Mouse (Mus musculus): ENCODE data around the gene Cubn. TPM values are rescaled to one million over a fixed set of nuclear protein-coding genes. Genes with fewer than 3 reads are reported as not detected.
A peak's percentile ranks its signal among the peaks of the same experiment; 100 is the strongest.

Gene Cubn
- polyA plus RNA-seq, 1 experiment from 2014 or later = 1.3 TPM

DNA sequence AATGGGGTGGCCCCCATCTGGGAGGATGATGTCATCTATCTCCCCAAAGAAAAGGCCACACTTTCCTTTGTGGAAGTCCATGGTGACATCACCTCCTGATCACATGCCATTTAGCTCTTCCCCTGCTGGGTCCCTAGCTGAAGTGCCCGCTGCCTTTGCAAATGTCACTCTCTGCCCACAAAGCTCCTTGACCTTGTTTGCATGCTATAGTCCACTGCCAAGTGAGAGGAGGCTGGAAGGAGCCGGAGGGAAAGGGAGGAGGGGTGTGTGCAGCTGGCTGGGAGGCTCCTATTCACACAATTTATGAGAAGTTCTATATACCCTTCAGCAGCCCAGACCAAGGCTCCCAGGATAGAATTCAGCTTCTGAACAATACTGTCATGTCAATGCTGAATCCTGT is 92.7 kb downstream of the Cubn start:
- Histone ChIP-seq H3K9me3 (no peaks in the 10 kb centered on the region), H3K9ac (no peak overlapping the region), H3K4me1 (peaks cover 8% of the 10 kb centered on the region; the same call in 1 of the 2 replicates), H3K36me3 (no peaks in the 10 kb centered on the region), H3K27me3 (replicated peaks) (no peaks in the 10 kb centered on the region), H3K4me3 (replicated peaks) (no peak overlapping the region), H3K4me2 (no peak overlapping the region), H3K27ac (peak overlapping the region; percentile 0; the same call in 1 of the 2 replicates)
- 14% methylated on average over 2 of the region's 2 CpGs for WGBS
- ATAC-seq (ENCODE audit: insufficient read depth, low FRiP score, low read depth) = no peak; the same call in 1 of the 2 replicates

DNA sequence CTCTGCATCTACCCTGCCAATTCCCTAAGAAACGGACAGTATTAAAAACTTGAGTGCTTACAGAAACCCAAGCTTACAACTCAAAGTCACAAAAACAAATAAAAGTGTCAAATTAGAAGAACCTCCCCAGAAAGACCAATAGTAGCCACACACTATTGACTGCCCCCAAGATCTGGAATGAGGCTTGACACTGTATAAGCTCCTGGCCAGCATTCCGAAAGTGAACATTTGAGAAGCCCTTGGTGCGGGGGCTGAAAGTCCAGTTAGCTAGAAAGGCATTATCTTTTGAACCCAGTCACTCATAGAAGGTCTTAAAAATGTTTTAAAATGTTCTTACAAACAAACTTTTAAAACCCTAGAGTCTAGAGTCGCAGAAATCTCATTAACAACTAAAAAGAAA is 93.1 kb downstream of the Cubn start:
- H3K4me2 ChIP-seq = no peak overlapping the region
- H3K9me3 ChIP-seq = no peaks in the 10 kb centered on the region
- no peak overlapping the region for H3K9ac ChIP-seq
- H3K4me3 ChIP-seq (replicated peaks) = no peak overlapping the region
- no peak overlapping the region for H3K27ac ChIP-seq
- no peak for ATAC-seq (ENCODE audit: insufficient read depth, low FRiP score, low read depth)
- H3K4me1 ChIP-seq = peaks cover 8% of the 10 kb centered on the region; the same call in 1 of the 2 replicates
- 56% methylated on average over 4 of the region's 4 CpGs for WGBS
- no peaks in the 10 kb centered on the region for H3K36me3 ChIP-seq
- no peaks in the 10 kb centered on the region for H3K27me3 ChIP-seq (replicated peaks)

DNA sequence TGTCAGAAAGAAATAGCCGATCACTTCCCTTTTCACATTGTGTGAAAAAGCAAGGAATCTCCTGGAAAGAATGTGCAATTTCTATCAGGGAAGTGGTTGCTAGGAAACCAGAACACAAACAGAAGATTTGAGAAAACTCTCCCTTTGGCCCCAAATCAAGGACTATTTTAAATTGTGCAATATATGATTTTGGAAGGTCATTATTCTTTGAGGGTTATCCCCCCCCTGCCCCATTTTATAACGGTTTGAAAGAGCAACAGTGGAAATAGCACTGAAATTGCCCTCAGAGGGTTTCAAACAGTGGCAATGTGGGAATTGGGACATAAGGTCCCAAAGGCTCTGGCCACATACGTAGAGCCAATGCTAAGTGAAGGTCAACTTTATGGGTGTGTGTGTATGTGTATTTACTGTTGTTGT is 95.5 kb downstream of the Cubn start:
- H3K36me3 ChIP-seq = no peaks in the 10 kb centered on the region
- H3K4me2 ChIP-seq = no peak overlapping the region
- no peaks in the 10 kb centered on the region for H3K9me3 ChIP-seq
- no peak overlapping the region for H3K27ac ChIP-seq
- H3K9ac ChIP-seq = no peak overlapping the region
- H3K4me3 ChIP-seq (replicated peaks) = no peak overlapping the region
- no peak for ATAC-seq (ENCODE audit: insufficient read depth, low FRiP score, low read depth)
- 27% methylated on average over 3 of the region's 3 CpGs for WGBS
- H3K27me3 ChIP-seq (replicated peaks) = no peaks in the 10 kb centered on the region
- peaks cover 8% of the 10 kb centered on the region; the same call in 1 of the 2 replicates for H3K4me1 ChIP-seq

DNA sequence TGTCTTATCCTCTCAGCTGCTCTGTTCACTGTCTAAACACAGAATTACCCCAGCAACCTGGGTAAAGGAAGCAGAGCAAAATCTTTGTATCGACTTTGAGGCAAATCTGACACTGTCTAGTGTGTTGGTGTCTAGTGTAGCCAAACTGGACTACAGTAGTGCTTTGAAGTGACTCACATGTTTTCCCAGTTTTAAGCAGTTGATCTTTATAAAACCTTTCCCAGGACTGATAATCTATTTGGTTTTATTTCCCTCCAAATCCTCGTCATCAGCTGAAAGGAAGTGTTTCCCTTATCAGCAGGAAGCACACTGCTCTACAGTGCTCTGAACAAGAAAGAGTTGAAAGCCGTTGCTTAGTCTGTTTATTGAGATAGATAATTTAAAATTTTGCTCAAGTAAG is 100.6 kb downstream of the Cubn start:
- H3K27ac ChIP-seq = no peak overlapping the region
- no peaks in the 10 kb centered on the region for H3K9me3 ChIP-seq
- no peak overlapping the region for H3K4me2 ChIP-seq
- no peak for ATAC-seq (ENCODE audit: insufficient read depth, low FRiP score, low read depth)
- H3K27me3 ChIP-seq (replicated peaks) = no peaks in the 10 kb centered on the region
- no peak overlapping the region for H3K4me3 ChIP-seq (replicated peaks)
- no peaks in the 10 kb centered on the region for H3K36me3 ChIP-seq
- no peaks in the 10 kb centered on the region; the same call in 1 of the 2 replicates for H3K4me1 ChIP-seq
- 28% methylated on average over 3 of the region's 3 CpGs for WGBS
- no peak overlapping the region for H3K9ac ChIP-seq

DNA sequence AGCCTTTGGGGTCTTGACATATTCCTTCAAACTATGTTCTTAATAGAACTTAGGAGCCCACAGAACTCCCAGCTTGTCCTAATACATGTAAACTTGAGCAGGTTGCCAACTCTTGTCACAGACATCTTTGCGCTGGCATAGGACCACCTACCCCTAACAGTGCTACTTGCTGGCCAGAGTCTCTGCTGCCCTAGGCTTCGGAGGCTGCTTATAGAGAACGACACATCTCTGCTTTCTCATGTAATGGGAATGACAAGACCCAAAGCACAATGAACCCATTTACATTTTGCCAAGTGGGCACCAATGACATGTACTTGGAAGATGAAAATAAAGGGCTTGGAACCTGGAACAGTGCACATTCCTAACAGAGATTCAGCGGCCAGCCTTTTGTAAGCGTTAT is 105.0 kb downstream of the Cubn start:
- ATAC-seq (ENCODE audit: insufficient read depth, low FRiP score, low read depth) = no peak
- H3K27ac ChIP-seq = no peak overlapping the region
- WGBS = 92% methylated on average over 5 of the region's 5 CpGs

DNA sequence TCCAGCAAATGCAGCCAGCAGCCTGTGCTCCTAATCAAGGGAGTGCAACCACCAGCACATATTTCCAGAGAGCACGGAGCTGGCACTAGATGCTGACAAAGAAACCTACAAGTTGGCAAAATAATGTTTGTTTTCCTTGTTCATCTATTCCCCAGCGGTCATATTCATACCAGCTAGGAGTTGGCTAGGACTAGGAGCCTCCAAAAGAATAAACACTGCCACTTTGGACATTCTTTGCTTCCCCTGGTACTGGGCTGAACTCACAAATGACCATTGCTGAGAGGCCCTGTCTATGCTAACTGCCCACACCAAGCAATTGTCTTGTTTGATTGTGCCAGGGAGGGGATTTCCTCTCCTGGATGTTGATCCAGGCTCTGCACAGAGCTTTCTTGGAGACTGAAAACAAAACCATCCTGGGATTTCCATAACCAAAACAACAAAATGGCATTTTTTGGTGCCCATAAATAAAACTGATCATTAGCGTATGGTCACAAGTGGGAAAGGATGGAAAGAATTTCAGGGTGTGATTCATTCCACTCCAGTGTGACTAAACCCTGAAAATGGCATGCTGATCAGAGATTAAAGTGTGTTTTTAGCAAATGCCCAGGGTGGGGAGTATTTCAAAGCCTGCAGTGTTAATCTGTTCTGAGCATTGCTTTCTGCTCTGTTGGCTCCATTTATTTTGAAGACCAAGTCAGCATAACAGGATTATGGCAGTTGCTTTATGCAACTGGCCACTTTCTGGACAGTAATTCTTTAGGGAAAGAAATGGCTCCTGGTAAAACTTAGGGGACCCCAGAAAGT is 105.9 kb downstream of the Cubn start:
- H3K4me2 ChIP-seq = no peak overlapping the region
- no peaks in the 10 kb centered on the region for H3K27me3 ChIP-seq (replicated peaks)
- H3K9me3 ChIP-seq = no peaks in the 10 kb centered on the region
- 49% methylated on average over 3 of the region's 3 CpGs for WGBS
- peak overlapping the region; percentile 68 for H3K27ac ChIP-seq
- H3K36me3 ChIP-seq = no peaks in the 10 kb centered on the region
- H3K4me1 ChIP-seq = peaks cover 7% of the 10 kb centered on the region; the same call in 1 of the 2 replicates
- H3K9ac ChIP-seq = no peak overlapping the region
- ATAC-seq (ENCODE audit: insufficient read depth, low FRiP score, low read depth) = 0 out of 2 replicates have a peak, but pooled peaks have one; percentile 38
- no peak overlapping the region for H3K4me3 ChIP-seq (replicated peaks)

More for the DNA sequence above, 105.0 kb downstream of the Cubn start:
- H3K27me3 ChIP-seq (replicated peaks) = no peaks in the 10 kb centered on the region
- no peak overlapping the region for H3K9ac ChIP-seq
- peaks cover 7% of the 10 kb centered on the region; the same call in 1 of the 2 replicates for H3K4me1 ChIP-seq
- no peaks in the 10 kb centered on the region for H3K36me3 ChIP-seq
- H3K9me3 ChIP-seq = no peaks in the 10 kb centered on the region
- H3K4me3 ChIP-seq (replicated peaks) = no peak overlapping the region
- H3K4me2 ChIP-seq = no peak overlapping the region

DNA sequence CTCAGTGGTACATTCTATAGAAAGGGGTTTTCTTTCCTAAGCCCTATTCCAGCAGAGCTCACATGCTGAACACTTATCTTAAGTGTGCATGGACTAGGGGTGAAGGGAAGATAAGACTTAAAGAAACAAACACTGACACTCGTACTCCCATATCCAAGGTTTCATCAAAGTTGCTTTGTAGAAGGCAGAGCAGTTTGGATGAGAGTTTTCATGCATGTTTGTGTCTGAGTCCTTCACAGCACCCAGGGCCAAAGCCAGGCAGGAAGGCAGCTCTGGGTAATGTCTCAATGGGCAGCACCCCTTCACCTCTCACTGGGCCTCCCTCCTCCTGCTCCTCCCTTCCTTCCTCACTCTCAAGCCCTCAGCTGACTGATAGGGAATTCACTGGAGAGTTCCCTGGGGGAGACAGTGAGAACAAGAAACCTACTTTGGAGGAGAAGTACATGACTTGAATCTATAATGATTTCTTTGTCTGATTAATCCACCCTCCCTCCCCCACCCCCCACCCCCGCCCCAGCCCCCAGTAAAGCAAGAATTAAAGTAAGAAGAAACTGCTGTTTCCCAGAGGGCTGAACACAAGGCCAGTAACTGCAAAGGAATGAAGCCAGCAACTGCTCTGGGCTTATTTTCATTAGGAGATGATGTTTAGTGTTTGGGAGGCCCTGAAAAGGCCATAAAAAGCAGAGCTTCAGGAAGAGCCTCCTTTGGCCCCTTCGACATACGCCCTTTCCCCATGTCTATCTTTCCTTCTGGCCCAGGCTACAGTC is 106.7 kb downstream of the Cubn start:
- peak; percentile 83; the same call in 1 of the 2 replicates for ATAC-seq (ENCODE audit: insufficient read depth, low FRiP score, low read depth)
- WGBS = 41% methylated on average over 4 of the region's 4 CpGs
- no peaks in the 10 kb centered on the region for H3K36me3 ChIP-seq
- peaks cover 7% of the 10 kb centered on the region; the same call in 1 of the 2 replicates for H3K4me1 ChIP-seq
- H3K9ac ChIP-seq = no peak overlapping the region
- H3K4me2 ChIP-seq = no peak overlapping the region
- no peak overlapping the region for H3K4me3 ChIP-seq (replicated peaks)
- no peaks in the 10 kb centered on the region for H3K27me3 ChIP-seq (replicated peaks)
- H3K27ac ChIP-seq = peak overlapping the region; percentile 68
- no peaks in the 10 kb centered on the region for H3K9me3 ChIP-seq

DNA sequence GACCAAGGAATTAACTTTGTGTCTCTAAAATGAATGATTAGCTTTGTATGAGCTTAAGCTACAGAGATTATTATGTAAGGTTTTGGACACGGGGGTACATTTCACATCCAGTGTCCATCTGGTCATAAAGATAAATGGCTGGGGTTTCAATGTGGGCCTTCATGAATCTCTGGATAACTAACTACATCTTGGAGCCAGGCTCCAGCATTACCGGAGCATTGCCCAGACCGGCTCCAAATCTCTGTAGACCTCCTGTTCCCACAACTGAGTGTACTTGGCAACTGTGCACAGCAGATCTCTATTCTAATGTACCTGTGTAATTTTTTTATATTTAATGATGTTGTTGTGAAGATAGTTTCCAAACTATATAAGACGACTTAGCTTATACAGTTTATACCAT is 115.4 kb downstream of the Cubn start:
- 70% methylated on average over 4 of the region's 4 CpGs for WGBS

DNA sequence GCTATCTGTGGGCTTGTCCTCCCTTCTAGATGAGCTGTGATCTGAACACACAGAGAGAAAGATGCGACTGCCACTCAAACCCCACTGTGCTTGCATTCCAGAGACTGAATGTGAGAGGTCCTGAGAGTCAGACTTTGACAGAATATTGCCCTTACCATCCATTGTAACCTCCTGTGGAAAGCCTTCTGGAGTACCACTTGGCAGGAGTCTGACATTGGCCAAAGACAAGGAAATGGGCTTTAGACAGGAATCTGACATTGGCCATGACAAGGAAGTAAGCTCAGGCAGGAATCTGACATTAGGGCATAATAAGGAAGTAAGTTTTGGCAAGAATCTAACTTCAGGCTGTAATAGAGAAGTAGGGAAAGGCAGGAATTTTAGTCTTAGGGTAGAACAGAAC is 118.3 kb downstream of the Cubn start:
- 81% methylated on average over 1 of the region's 1 CpGs for WGBS
- H3K4me2 ChIP-seq = no peak overlapping the region
- no peak overlapping the region for H3K4me3 ChIP-seq (replicated peaks)
- no peak for ATAC-seq (ENCODE audit: insufficient read depth, low FRiP score, low read depth)
- H3K9me3 ChIP-seq = no peaks in the 10 kb centered on the region
- H3K27ac ChIP-seq = 0 out of 2 replicates have a peak overlapping the region, but pooled peaks have one; percentile 84
- H3K36me3 ChIP-seq = no peaks in the 10 kb centered on the region
- peaks cover 10% of the 10 kb centered on the region; the same call in 1 of the 2 replicates for H3K4me1 ChIP-seq
- no peak overlapping the region for H3K9ac ChIP-seq
- H3K27me3 ChIP-seq (replicated peaks) = no peaks in the 10 kb centered on the region

More for the DNA sequence above, 115.4 kb downstream of the Cubn start:
- Histone ChIP-seq H3K27ac (no peak overlapping the region), H3K27me3 (replicated peaks) (no peaks in the 10 kb centered on the region), H3K4me3 (replicated peaks) (no peak overlapping the region), H3K4me1 (peaks cover 10% of the 10 kb centered on the region; the same call in 1 of the 2 replicates), H3K36me3 (no peaks in the 10 kb centered on the region), H3K4me2 (no peak overlapping the region), H3K9ac (no peak overlapping the region), H3K9me3 (no peaks in the 10 kb centered on the region)
- ATAC-seq (ENCODE audit: insufficient read depth, low FRiP score, low read depth) = no peak

DNA sequence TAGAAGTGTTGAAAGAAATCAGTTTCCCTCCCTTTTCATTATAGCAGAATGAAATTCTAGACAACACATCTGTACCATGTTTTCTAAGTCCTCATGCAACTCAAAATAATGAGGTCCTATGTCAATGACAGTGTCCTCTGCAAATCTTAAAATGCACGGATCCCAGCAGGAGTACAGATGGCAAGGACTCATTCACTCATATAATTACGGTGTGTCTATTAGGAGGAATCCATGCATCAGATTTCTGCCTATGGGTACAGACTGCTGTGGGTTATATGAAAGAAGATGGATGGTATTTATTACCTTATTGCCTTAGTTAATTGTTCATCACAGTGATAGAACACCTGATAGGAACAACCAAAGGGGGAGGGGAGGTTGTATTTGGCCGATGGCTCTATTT is 118.8 kb downstream of the Cubn start:
- WGBS = 54% methylated on average over 3 of the region's 3 CpGs
- no peak for ATAC-seq (ENCODE audit: insufficient read depth, low FRiP score, low read depth)
- H3K27ac ChIP-seq = peak overlapping the region; percentile 84
- no peaks in the 10 kb centered on the region for H3K36me3 ChIP-seq
- H3K9ac ChIP-seq = no peak overlapping the region
- H3K27me3 ChIP-seq (replicated peaks) = no peaks in the 10 kb centered on the region
- H3K4me1 ChIP-seq = peaks cover 10% of the 10 kb centered on the region; the same call in 1 of the 2 replicates
- H3K4me3 ChIP-seq (replicated peaks) = no peak overlapping the region
- no peaks in the 10 kb centered on the region for H3K9me3 ChIP-seq
- no peak overlapping the region for H3K4me2 ChIP-seq

DNA sequence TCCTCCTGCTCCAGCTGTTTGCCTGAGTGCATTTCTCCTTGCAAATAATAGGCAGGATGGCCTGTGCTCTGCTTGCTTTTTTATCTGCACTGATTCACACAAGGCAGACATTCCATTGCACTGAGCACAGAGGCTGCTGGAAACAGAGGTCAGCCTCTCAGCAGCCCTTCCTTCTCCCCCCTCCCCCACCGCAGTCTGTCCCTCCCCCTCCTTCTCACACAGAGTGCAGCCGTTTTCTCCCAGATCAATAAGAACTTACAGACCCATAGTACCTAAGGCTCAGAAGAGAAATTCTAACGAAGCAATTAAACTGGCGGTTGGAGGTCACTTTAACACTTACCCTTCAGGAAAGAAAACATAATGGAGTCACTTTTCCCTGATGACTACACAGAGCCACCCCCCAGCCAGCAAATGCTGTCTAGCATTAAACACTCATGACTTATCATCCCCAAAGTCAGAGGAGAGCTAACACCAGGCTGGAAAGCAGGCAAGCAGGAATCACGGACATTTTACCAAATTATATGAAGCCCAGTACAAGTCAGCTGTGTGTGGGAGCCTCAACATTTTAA is 119.3 kb downstream of the Cubn start:
- Histone ChIP-seq H3K9me3 (no peaks in the 10 kb centered on the region), H3K27ac (peak overlapping the region; percentile 84), H3K27me3 (replicated peaks) (no peaks in the 10 kb centered on the region), H3K9ac (no peak overlapping the region), H3K4me2 (peak overlapping the region; percentile 16; the same call in 1 of the 2 replicates), H3K36me3 (no peaks in the 10 kb centered on the region), H3K4me3 (replicated peaks) (no peak overlapping the region), H3K4me1 (peaks cover 10% of the 10 kb centered on the region; the same call in 1 of the 2 replicates)
- WGBS = 4% methylated on average over 5 of the region's 5 CpGs
- ATAC-seq (ENCODE audit: insufficient read depth, low FRiP score, low read depth) = peak; percentile 89
